Mouse (Mus musculus) cerebellum, adult 2 months (tissue): ENCODE results near the gene Dner. TPM values are rescaled to one million over a fixed set of nuclear protein-coding genes. Genes with fewer than 3 reads are reported as not detected.
"Not testable (repeated sequence)": the region's sequence is repeated elsewhere in the genome, so short reads cannot be mapped to it uniquely, and the experiment has no call there.

Experiments used
- DNase-seq, 2 experiments: peaks; one replicate each; pipeline ENCODE4 v3.0.0; 2021
- H3K27ac ChIP-seq: fragments of 200-500 bp; 2 replicates; pipeline ENCODE4 v1.5.1; 2012; ENCODE audit warnings: low read length, control low read depth, inconsistent platforms; ENCODE audit not compliant: insufficient read depth
- H3K27me3 ChIP-seq: fragments of 200-500 bp; 2 replicates; pipeline ENCODE4 v1.6.1; 2012; ENCODE audit warnings: inconsistent platforms, mild to moderate bottlenecking, low read length, moderate library complexity; ENCODE audit not compliant: control insufficient read depth, insufficient read depth
- H3K4me1 ChIP-seq: fragments of 200-500 bp; 2 replicates; pipeline ENCODE4 v1.6.1; 2011; ENCODE audit warnings: low read length; ENCODE audit not compliant: control insufficient read depth, insufficient read depth
- H3K4me3 ChIP-seq: fragments of 200-500 bp; replicated peaks from 2 replicates; pipeline ENCODE3; 2011; ENCODE audit warnings: mild to moderate bottlenecking, low read depth, low read length, control low read depth; ENCODE audit not compliant: insufficient read depth
- CTCF ChIP-seq: fragments of 200-500 bp; IDR thresholded peaks from 2 replicates; pipeline ENCODE4 v1.5.1; 2011; ENCODE audit warnings: low read depth, mild to moderate bottlenecking, control low read depth, low read length, moderate library complexity, borderline replicate concordance; ENCODE audit not compliant: insufficient read depth
- POLR2A ChIP-seq: fragments of 200-500 bp; IDR thresholded peaks from 2 replicates; pipeline ENCODE4 v1.6.1; 2011; ENCODE audit warnings: low read length, control low read depth, borderline replicate concordance; ENCODE audit not compliant: insufficient read depth
- WGBS: fragments of 180-500 bp; shearing (Covaris S2); methylation state at CpG from one replicate; pipeline ENCODE4 v1.1.7; 2018; 5-methylcytosine and 5-hydroxymethylcytosine counted together
- polyA plus RNA-seq: library from polyadenylated mRNA; depleted of rRNA; stranded (reverse); fragments of >200 nt; gene quantifications from 2 replicates; pipeline ENCODE4 v1.2.3, GENCODE M21; 2012; rRNA removed

Dner gene
- polyA plus RNA-seq, 1 experiment: 277 TPM

DNA sequence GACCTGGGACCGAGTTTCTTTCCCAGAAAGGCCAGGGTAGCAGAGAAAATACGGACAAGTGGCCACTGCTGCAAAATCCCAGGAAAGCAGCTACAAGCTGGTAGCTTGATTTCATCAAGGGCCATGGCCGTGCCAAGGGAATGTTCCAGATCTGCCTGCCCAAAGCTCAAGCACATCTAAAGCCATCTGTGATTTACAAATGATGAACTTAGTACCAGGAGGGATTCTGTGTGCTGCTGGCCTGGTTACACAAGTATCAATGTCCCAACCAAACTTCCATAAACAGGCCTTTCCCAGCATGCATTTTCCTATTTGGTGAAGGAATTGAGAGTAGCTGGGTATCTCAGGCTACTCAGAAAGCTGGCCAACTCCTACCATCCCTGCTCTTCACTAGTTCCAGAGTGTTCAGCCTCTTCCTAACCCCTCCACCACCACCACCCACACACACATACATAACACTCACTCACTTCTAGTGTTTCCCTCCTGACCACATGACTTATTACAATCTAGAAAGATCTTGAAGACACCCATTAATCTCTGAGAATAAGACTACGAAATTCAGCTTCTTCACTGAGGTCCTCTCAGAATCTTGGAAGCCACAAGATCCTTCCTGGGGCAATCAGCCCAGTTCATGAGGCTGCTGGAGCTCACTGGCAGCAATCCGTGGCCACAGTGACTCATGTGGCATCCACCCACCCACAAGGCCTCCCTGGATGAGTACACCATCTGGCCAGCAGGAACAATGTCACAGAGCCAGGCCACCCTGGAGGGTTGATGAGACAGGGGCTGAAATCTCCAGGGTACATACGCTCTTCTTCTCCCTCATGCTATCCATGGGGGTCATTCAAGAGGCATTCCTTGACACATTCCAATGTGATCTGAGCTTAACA lies 336.2 kb downstream of the Dner start:
- no peak for TF ChIP-seq POLR2A
- no peak for TF ChIP-seq CTCF
- DNase-seq: peak; percentile 66 to 80
- WGBS: 24% methylated on average over 6 of the region's 6 CpGs
- Histone ChIP-seq H3K27ac (peak overlapping the region; percentile 13; the same call in 1 of the 2 replicates), H3K4me3 (no peak overlapping the region), H3K27me3 (no peaks in the 10 kb centered on the region), H3K4me1 (peaks cover 10% of the 10 kb centered on the region)

DNA sequence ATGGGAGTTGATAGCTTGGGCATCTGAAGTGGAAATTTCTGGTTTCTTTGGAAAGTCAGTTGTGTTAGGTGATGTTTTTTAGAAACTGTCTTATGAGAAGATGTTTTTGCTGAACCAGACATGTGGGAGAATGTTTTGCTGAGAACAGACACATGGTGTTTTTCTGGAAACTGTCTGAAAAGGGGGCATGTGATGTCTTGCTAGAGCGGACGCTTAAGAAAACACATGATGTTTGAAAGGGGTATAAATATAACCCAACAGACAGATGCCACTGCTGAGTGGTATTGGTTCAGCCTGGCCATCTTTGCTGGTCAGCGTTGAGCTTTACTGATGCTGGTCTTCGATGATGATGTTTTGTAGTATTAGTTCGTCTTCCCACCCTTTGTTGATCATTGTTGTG lies 338.8 kb downstream of the Dner start:
- WGBS: 94% methylated on average over 5 of the region's 5 CpGs
- peaks cover 10% of the 10 kb centered on the region for H3K4me1 ChIP-seq
- H3K4me3 ChIP-seq: no peak overlapping the region
- no peak for DNase-seq
- TF ChIP-seq POLR2A (no peak), CTCF (no peak)
- H3K27me3 ChIP-seq: no peaks in the 10 kb centered on the region
- H3K27ac ChIP-seq: no peak overlapping the region

DNA sequence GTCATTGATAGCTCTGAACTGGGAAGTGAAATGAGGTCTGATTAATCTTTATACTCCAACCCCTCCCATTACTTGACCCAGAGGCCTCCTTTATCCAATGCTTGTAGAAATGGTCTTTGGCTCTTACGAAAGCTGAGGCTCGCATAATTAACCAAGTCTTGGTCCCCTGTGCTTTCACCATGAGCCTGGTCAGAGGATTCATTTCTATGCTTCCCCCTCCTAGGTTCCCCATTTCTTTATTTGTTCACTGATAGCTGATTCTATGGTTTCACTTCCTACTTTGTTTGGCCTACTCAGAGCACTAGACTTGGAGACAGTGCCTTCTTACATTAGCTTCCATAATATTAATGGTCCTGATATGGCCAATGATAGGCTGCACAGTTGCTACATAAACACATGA lies 345.8 kb downstream of the Dner start:
- no peak overlapping the region for H3K27ac ChIP-seq
- no peaks in the 10 kb centered on the region for H3K27me3 ChIP-seq
- H3K4me3 ChIP-seq: no peak overlapping the region
- TF ChIP-seq POLR2A: no peak
- TF ChIP-seq CTCF: no peak
- H3K4me1 ChIP-seq: no peaks in the 10 kb centered on the region
- 90% methylated on average over 2 of the region's 2 CpGs for WGBS
- no peak for DNase-seq

DNA sequence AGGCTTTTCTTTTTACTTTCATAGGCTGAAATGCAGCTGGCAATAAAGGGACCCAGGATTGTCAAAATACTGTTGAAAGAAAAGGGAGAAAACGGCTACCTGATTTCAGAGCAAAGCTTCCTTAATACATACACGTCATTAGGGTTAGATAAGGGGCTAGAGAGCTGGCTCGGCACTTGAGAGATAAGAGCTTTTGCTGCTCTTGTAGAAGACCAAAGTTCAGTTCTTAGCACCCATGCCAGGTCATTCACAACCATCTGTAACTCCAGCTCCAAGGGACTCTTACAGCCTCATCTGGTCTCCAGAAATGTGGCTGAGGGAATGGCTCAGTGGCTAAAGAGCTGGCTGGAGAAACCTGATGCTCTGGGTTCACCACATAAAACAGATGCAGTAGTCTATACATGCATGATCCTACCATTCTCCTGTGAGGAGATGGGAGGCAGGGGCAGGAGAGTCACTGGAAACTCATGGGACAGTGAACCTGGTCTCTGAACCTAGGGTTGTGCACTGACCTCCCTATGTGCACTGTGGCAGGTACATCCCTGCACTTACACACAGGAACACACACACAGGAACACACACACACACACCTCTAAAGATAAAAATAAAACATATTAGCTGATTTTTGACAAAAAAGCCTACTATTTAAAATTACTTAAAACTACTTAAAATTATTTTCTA lies 348.1 kb downstream of the Dner start:
- Histone ChIP-seq H3K4me3 (no peak overlapping the region), H3K27ac (no peak overlapping the region), H3K4me1 (no peaks in the 10 kb centered on the region), H3K27me3 (no peaks in the 10 kb centered on the region)
- 87% methylated on average over 3 of the region's 3 CpGs for WGBS
- no peak for TF ChIP-seq CTCF
- no peak for TF ChIP-seq POLR2A
- DNase-seq: no peak

DNA sequence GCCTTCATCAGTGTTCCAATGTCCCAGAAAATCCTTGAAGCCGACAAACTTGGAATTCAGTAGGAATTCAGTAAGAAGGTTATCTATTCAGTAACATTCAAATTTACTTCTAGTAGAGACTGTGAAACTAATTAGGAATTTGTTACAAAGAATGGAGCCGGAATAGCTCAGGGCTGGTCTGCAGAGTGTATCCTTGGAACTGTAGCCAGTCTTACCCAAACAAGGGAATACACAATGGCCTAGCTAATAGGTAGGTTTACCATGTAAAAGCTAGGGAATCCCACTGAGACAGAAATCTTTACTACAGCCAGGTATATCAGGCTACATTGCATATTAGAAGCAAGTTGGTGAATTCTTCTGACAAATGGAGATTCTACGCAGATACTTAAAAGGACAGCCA lies 363.2 kb downstream of the Dner start:
- H3K4me3 ChIP-seq: not testable (repeated sequence)

DNA sequence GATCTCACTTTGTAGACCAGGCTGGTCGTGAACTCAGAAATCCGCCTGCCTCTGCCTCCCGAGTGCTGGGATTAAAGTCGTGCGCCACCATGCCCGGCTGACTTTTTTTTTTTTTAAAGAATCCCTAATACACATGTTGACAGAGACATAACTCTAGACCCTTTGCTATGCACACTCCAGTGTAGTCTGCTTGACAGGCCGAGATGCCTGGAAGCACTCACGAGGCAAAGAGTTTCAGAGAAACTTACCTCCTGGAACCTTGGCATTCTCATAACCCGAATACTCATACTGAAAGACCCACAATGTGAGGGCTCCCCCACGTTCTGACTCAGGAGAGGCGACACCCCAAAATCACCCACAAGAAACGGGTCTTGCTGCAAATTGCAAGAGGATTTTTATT lies 364.2 kb downstream of the Dner start:
- 88% methylated on average over 12 of the region's 12 CpGs for WGBS
- DNase-seq: not testable (repeated sequence)

More for the DNA sequence above, 363.2 kb downstream of the Dner start:
- H3K27ac ChIP-seq, H3K27me3 ChIP-seq, H3K4me1 ChIP-seq, DNase-seq: not testable (repeated sequence)
- WGBS: 47% methylated on average over 3 of the region's 3 CpGs

DNA sequence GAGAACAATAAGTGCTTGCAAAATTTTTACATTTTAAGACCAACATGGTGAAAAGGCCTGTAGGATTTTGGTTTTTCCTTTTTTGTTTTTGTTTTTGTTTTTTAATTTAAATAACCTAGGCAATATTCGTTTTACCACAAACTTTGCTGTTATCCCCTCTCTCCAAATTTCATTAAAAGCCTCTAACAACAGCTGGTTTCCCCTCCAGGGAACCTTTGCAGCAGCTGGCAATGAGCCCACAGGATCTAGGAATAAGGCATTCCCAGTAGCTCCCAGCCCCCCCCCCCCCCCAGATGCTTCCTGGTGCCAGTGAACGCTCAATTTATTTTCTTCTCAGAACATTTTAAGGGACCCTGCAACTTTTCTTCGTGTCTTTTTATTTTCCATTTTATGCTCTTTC lies 370.7 kb downstream of the Dner start:
- Histone ChIP-seq H3K4me3 (no peak overlapping the region), H3K27me3 (no peaks in the 10 kb centered on the region), H3K27ac (no peak overlapping the region), H3K4me1 (peaks cover 3% of the 10 kb centered on the region; the same call in 1 of the 2 replicates)
- WGBS: 32% methylated on average over 3 of the region's 3 CpGs
- TF ChIP-seq POLR2A (no peak), CTCF (no peak)
- no peak for DNase-seq

More for the DNA sequence above, 364.2 kb downstream of the Dner start:
- not testable (repeated sequence) for H3K27ac ChIP-seq, H3K4me1 ChIP-seq, H3K4me3 ChIP-seq, H3K27me3 ChIP-seq

DNA sequence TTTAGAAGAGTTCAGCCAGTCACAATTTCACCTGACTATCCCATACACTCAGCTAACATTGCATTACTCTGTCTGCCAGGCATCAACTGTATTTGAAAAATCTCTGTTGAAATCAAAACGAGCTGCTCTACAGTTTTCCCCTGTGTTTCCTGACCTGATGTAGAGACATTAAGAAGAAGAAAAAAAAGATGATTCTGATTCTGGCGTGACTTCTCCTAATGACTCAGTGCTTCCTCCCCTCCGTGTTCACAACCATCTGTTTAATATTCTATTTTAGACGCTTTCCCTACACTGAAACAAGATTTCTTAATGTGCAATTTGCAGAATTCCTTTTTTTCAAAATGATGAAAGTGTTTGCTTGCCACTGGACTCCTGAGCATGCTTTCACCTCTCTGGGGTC lies 374.7 kb downstream of the Dner start:
- no peaks in the 10 kb centered on the region for H3K27me3 ChIP-seq
- TF ChIP-seq POLR2A: no peak
- no peak for TF ChIP-seq CTCF

More for the DNA sequence above, 374.7 kb downstream of the Dner start:
- WGBS: 14% methylated on average over 4 of the region's 4 CpGs
- DNase-seq: peak in 1 of 2 experiments; percentile 66
- Histone ChIP-seq H3K4me1 (peaks cover 3% of the 10 kb centered on the region; the same call in 1 of the 2 replicates), H3K4me3 (no peak overlapping the region), H3K27ac (no peak overlapping the region; the same call in 1 of the 2 replicates)

Other genes starting within 250 kb of the Dner start
- gene Fbxo36, start 143.6 kb upstream of the Dner start, polyA plus RNA-seq: 8.5 and 9.7 TPM in 2 replicates
- 74.5 and 75.2 TPM in 2 replicates for gene Trip12, start 144.3 kb upstream of the Dner start, polyA plus RNA-seq
- 4.9 and 5.0 TPM in 2 replicates for gene Slc16a14, start 238.9 kb upstream of the Dner start, polyA plus RNA-seq